Mouse (Mus musculus): ENCODE measurements around the gene Hint3.

Gene Hint3

GRCm38 (mm10) chr10:30600094-30600534, 29.3 kb downstream of the Hint3 start:
- DNase-seq (ENCODE audit: low read depth in 2 of 2, low spot score in 2 of 2) = peak; percentile 13 to 20

- DNase-seq (ENCODE audit: low read depth in 2 of 2, low spot score in 2 of 2) = no peak
Observed at GRCm38 (mm10) chr10:30587037-30587436, 42.4 kb downstream of the Hint3 start.

GRCm38 (mm10) chr10:30585691-30586090, 43.7 kb downstream of the Hint3 start:
- no peak for DNase-seq (ENCODE audit: low read depth in 2 of 2, low spot score in 2 of 2)

- no peak for DNase-seq (ENCODE audit: low read depth in 2 of 2, low spot score in 2 of 2)
Observed at GRCm38 (mm10) chr10:30577670-30578280, 51.7 kb downstream of the Hint3 start.

- DNase-seq (ENCODE audit: low read depth in 2 of 2, low spot score in 2 of 2) = no peak
Observed at GRCm38 (mm10) chr10:30566364-30566763, 63.1 kb downstream of the Hint3 start.

GRCm38 (mm10) chr10:30564651-30565050, 64.8 kb downstream of the Hint3 start:
- DNase-seq (ENCODE audit: low read depth in 2 of 2, low spot score in 2 of 2) = no peak

Measured in CD8-positive naive resting alpha-beta T cell, adult 2 months (primary cell).